Mouse (Mus musculus) liver, postnatal 0 days (tissue): ENCODE measurements around the gene Gtpbp8. TPM values are rescaled to one million over a fixed set of nuclear protein-coding genes. Genes with fewer than 3 reads are reported as not detected.
A peak's percentile ranks its signal among the peaks of the same experiment; 100 is the strongest.

ENCODE experiments used
- ATAC-seq: fragments of 200-750 bp; cut with Nextera tagmentation; 2 replicates; pipeline ENCODE4 v1.8.0; 2017; ENCODE audit warnings: mild to moderate bottlenecking, moderate library complexity
- DNase-seq: peaks from one replicate; pipeline ENCODE4 v3.0.0-alpha.2; 2016
- H3K27ac ChIP-seq: fragments of 300-500 bp; sonication (generic); 2 replicates; pipeline ENCODE4 v1.5.1; 2014; ENCODE audit warnings: antibody characterized with exemption, moderate library complexity, mild to moderate bottlenecking, low read depth
- H3K27me3 ChIP-seq: fragments of 300-500 bp; sonication (generic); 2 replicates; pipeline ENCODE4 v1.6.1; 2014; ENCODE audit warnings: low read length, control low read depth, mixed read lengths; ENCODE audit not compliant: insufficient read depth
- H3K36me3 ChIP-seq: fragments of 300-500 bp; sonication (generic); replicated peaks from 2 replicates; pipeline ENCODE4 v1.6.1; 2014; ENCODE audit warnings: mild to moderate bottlenecking, control low read depth, low read length, moderate library complexity, mixed read lengths; ENCODE audit not compliant: insufficient read depth
- H3K4me1 ChIP-seq: fragments of 300-500 bp; sonication (generic); 2 replicates; pipeline ENCODE4 v1.6.1; 2014; ENCODE audit warnings: antibody characterized with exemption, mild to moderate bottlenecking, control low read depth; ENCODE audit not compliant: insufficient read depth
- H3K4me2 ChIP-seq: fragments of 300-500 bp; sonication (generic); 2 replicates; pipeline ENCODE4 v1.6.1; 2014; ENCODE audit warnings: low read depth, mild to moderate bottlenecking, low read length, moderate library complexity, mixed read lengths
- H3K4me3 ChIP-seq: fragments of 300-500 bp; sonication (generic); 2 replicates; pipeline ENCODE4 v1.5.1; 2014; ENCODE audit warnings: low read depth, low read length
- H3K9ac ChIP-seq: fragments of 300-500 bp; sonication (generic); replicated peaks from 2 replicates; pipeline ENCODE4 v1.6.1; 2014; ENCODE audit warnings: mild to moderate bottlenecking, moderate library complexity
- H3K9me3 ChIP-seq: fragments of 300-500 bp; sonication (generic); 2 replicates; pipeline ENCODE4 v1.6.1; 2016; ENCODE audit warnings: mild to moderate bottlenecking, control low read depth, low read length, mixed read lengths
- CTCF ChIP-seq: sonication (generic); IDR thresholded peaks from 2 replicates; pipeline ENCODE4 v1.5.1; 2016; ENCODE audit warnings: antibody characterized with exemption, low read depth
- EP300 ChIP-seq: IDR thresholded peaks from 2 replicates; pipeline ENCODE4 v1.6.1; 2016; ENCODE audit warnings: antibody characterized with exemption, low read depth, mild to moderate bottlenecking
- WGBS: fragments of 180-500 bp; shearing (Covaris S2); extraction: QIAGEN DNeasy Blood & Tissue Kit; methylation state at CpG from one replicate; pipeline ENCODE4 v1.1.7; 2014; ENCODE audit not compliant: insufficient replicate concordance; 5-methylcytosine and 5-hydroxymethylcytosine counted together
- polyA plus RNA-seq: library from polyadenylated mRNA; unstranded; fragments of >200 nt; fragmentation: Nextera tagmentation; extraction: Ambion mirVana; gene quantifications from 2 replicates; pipeline ENCODE4 v1.2.1, GENCODE M21; 2015

The Gtpbp8 gene
- polyA plus RNA-seq, 1 experiment from 2014 or later = 18.4 TPM

DNA sequence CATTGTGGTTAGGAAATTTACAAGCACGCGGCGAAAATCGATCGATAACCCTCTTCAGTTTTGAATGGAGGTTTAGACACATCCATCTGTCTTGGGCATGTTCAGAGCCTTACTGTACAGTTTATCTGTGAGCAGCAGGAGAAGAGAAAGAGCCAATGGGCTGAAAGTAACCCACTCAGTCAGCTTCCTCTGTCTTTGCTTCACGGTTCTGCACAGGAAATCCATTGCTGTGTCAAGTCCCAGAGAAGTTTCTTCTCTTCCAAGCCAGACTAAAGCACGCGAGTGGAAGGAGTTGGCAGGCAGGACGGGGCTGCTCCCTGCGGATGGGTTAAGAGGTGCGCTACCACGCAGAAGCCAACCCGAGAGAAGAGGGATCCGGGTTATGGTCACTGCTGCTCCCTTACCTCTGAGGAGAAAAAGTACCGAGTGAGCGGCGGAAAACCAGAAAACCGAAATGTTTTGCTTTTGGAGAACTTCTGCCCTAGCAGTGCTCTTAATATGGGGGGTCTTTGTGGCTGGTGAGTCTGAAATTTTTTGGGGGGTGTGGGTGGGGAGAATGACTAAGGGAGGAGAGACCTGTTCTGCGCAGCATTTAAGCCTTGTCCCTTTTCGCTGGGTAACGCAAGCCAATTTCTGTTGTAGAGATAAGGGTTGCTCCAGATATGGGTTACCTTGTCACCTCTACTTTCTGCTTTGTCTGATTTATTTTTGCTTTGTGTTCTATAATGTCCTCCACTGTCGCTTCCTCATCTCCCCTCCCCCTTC is 19.6 kb upstream of the Gtpbp8 start, which contains the start of gene Cd200r1:
Gene Cd200r1 (plus strand): TSS at position 182 of the 765 bp plus-strand sequence.
- TF ChIP-seq CTCF = no peak
- no peak for TF ChIP-seq EP300
- H3K27me3 ChIP-seq = no peaks in the 10 kb centered on the region
- ATAC-seq = peak; percentile 62
- H3K4me2 ChIP-seq = peak within 1 kb of the TSS; percentile 64
- H3K9ac ChIP-seq = peak within 1 kb of the TSS; percentile 59; the same call in 1 of the 2 replicates
- H3K4me3 ChIP-seq = peak within 1 kb of the TSS; percentile 45
- no peak for DNase-seq
- no peaks in the 10 kb centered on the region for H3K4me1 ChIP-seq
- no peaks in the 10 kb centered on the region for H3K36me3 ChIP-seq
- H3K27ac ChIP-seq = peak within 1 kb of the TSS; percentile 55
- 22% methylated on average over 22 of the region's 22 CpGs for WGBS
- no peaks in the 10 kb centered on the region for H3K9me3 ChIP-seq

DNA sequence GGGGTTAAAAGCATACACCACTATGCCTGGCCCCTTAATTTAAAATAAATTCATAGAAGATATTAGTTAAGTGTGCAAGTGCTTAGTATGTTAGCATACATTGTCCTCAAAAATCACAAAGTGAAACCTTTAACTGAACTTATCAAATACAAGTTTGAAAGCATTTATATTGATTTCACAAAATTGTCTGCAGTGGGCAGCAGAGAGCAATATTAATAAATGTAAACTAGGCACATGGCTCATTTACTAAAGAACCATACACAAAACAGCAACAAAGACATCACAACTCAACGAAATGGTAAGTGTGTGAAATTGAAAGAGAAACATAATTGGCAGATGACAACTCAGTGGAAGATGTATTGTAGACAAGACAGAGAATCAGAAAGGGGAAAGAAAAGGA is 15.6 kb upstream of the Gtpbp8 start:
- Histone ChIP-seq H3K9ac (no peak overlapping the region), H3K9me3 (no peaks in the 10 kb centered on the region), H3K27ac (no peak overlapping the region), H3K4me2 (no peak overlapping the region), H3K4me3 (no peak overlapping the region), H3K36me3 (no peaks in the 10 kb centered on the region), H3K4me1 (no peaks in the 10 kb centered on the region), H3K27me3 (no peaks in the 10 kb centered on the region)
- TF ChIP-seq CTCF = peak; percentile 43
- TF ChIP-seq EP300 = no peak
- WGBS = 27% methylated on average over 1 of the region's 1 CpGs
- no peak for ATAC-seq
- DNase-seq = no peak

DNA sequence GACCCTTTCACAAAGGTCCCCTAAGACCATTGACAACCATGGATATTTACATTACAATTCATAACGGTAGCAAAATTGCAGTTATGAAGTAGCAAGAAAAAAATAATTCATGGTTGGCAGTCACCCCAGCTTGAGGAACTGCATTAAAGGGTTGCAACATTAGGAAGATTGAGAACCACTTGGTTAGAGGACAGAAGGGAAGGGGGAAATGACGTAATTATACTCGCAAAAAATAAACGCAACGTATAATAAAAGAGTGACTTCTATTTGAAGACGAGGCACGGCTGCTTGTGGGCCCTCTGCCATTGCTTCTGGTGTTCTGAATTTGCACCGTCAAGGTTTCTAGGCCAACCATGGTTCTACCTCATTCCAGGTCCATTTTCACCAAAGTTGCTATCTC is 11.5 kb upstream of the Gtpbp8 start:
- H3K4me3 ChIP-seq = no peak overlapping the region
- H3K9me3 ChIP-seq = no peaks in the 10 kb centered on the region
- H3K9ac ChIP-seq = no peak overlapping the region
- no peaks in the 10 kb centered on the region for H3K4me1 ChIP-seq
- H3K27ac ChIP-seq = no peak overlapping the region
- H3K4me2 ChIP-seq = peak overlapping the region; percentile 27; the same call in 1 of the 2 replicates
- no peaks in the 10 kb centered on the region for H3K27me3 ChIP-seq
- no peaks in the 10 kb centered on the region for H3K36me3 ChIP-seq
- no peak for DNase-seq
- TF ChIP-seq EP300 (no peak), CTCF (no peak)
- WGBS = 63% methylated on average over 8 of the region's 8 CpGs
- ATAC-seq = no peak

DNA sequence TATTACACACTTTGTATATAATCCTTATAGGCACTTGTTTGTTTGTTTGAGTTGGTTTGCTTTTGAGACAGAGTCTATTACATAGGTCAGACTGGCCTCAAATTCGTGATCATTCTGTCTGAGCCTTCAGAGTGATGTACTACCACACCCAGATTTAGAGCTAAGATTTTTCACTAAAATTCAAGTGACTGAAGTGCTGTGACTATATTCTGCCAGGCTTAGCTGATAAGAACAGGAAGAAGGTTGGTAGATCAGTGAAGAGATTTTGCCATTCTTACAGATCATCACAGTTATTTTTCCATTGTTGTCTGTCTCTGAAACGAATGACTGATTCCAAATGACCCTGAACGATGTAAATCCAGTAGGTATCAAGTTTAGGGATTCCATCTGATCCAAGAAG is 1.8 kb upstream of the Gtpbp8 start:
- Histone ChIP-seq H3K9me3 (no peaks in the 10 kb centered on the region), H3K4me1 (peaks cover 9% of the 10 kb centered on the region; the same call in 1 of the 2 replicates), H3K4me2 (no peak overlapping the region), H3K36me3 (no peaks in the 10 kb centered on the region), H3K27ac (no peak overlapping the region), H3K9ac (no peak overlapping the region), H3K4me3 (no peak overlapping the region), H3K27me3 (no peaks in the 10 kb centered on the region)
- TF ChIP-seq EP300 (no peak), CTCF (no peak)
- no peak for DNase-seq
- no peak for ATAC-seq
- 56% methylated on average over 3 of the region's 3 CpGs for WGBS

DNA sequence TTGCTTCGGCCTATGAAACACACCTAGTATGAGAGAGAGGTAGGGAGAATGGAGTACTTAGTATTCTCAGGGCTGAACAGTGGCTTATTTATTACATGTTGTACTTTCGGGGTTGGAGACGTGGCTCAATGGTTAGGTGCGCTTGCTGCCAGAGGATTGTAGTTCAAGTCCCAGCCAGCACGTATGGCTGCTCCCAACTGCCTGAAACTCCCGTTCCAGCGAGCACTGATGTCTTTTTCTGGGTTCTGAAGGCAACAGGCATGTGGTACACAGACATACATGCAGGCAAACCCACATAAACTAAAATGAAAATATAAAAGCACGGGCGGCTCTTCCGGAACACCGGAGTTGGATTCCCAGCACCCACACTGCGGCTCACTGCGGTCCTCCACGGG is 695 bp downstream of the Gtpbp8 start:
- Histone ChIP-seq H3K27ac (peak overlapping the region; percentile 95), H3K4me1 (peaks cover 9% of the 10 kb centered on the region; the same call in 1 of the 2 replicates), H3K36me3 (peaks cover 13% of the 10 kb centered on the region), H3K4me3 (peak overlapping the region; percentile 91), H3K27me3 (no peaks in the 10 kb centered on the region), H3K9me3 (no peaks in the 10 kb centered on the region), H3K9ac (peak overlapping the region; percentile 88), H3K4me2 (peak overlapping the region; percentile 94)
- DNase-seq = no peak
- ATAC-seq = peak; percentile 14
- WGBS = 6% methylated on average over 14 of the region's 14 CpGs
- TF ChIP-seq CTCF (no peak), EP300 (no peak)

DNA sequence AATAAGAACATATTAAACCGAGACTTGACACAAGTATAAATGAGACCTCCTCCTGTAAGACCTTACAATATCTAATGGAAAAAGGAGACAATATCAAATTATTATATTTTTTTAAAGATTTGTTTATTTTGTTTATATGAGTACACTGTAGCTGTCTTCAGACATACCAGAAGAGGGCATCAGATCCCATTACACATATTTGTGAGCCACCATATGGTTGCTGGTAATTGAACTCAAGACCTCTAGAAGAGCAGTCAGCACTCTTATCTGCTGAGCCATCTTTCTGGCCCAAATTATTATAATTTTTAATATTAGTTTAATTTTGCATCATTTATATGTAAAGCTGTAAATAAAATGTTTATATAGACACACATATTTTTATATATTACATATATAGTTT is 3.4 kb downstream of the Gtpbp8 start:
- TF ChIP-seq EP300 = no peak
- 0 out of 2 replicates have a peak, but pooled peaks have one; percentile 13 for TF ChIP-seq CTCF
- 88% methylated on average over 1 of the region's 1 CpGs for WGBS

More for the DNA sequence above, 3.4 kb downstream of the Gtpbp8 start:
- Histone ChIP-seq H3K36me3 (peaks cover 32% of the 10 kb centered on the region), H3K4me1 (peaks cover 9% of the 10 kb centered on the region; the same call in 1 of the 2 replicates), H3K9me3 (no peaks in the 10 kb centered on the region), H3K9ac (no peak overlapping the region), H3K27ac (no peak overlapping the region), H3K4me3 (no peak overlapping the region), H3K27me3 (no peaks in the 10 kb centered on the region), H3K4me2 (no peak overlapping the region)
- ATAC-seq = no peak
- DNase-seq = no peak
